Mouse (Mus musculus): ENCODE measurements at regions not wholly inside any gene's neighbourhood (a gene's known extent, or its start where the extent isn't known, plus 50 kb on each side); places are given as distances from the start of the nearest gene placed in this dataset.

DNA sequence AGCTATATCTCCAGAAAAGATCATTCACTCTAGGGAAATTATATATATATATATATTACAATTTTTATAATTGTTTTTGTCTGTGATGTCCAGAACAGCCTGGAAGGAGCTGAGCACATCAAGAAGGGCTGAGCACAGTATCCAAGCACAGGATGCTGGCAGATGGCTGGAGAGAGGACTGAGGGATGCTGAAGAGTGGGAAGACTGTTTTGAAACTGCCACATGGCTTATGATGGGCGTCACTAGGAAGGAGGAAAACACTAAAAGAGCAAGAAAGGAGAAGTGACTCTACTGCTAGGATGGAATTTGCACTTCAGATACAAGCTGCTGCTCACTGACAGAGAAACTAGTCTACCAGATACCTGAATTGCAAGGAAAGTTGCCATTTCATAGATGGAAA, 50.4 kb upstream of the Atg10 start:
- DNase-seq = no peak

GRCm38 (mm10) chr13:91274615-91275014, 50.8 kb upstream of the Atg10 start:
- peak; percentile 50 for DNase-seq

DNA sequence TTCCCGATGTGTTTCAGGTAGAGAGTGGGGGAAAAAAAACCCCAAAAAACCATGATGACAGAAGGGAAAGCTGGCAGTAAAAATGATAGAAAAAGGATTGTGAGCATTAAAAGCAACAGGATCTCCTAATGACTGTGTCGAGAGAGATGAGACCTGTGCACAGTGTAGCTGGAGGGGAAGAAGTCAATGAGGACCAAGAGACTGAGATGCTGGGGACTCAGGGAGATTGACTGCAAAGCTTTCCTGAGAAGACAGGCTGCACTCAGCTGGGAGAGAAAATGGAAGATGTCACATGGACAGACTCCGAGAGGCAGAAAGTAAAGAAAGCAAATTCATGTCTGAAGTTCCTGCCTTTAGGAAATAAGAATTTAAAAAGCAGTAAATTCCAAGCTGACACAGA, 55.7 kb upstream of the Atg10 start:
- DNase-seq = no peak

DNA sequence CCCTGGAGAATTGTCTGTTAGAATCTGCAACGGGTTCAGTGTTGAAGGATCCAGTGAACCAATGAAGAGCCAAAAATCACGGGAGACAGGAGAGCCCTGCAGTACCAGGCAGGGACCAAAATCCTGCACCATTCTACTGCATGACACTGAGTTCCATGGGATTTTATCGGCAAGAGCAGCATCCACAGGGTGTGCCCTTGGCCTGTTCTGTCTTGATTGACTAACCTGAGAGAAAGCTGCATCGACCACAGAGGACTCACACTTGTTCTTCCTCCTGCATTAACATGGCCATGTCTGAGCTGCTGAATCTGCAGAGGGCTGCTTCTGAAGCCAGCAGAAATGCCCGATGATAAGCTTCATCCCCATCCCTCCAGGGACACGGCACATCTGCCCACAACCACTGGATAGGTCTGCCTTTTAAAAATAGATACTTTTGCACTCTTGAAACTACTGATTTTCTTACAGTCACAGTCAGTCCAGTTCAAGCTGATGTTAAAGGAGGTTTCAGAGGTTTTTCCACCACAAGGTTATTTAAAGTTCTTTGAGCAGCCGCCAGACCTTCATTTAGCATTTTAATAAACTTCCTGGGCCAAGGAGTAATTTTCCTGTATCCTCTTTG, 71.9 kb upstream of the Atg10 start:
- no peak for DNase-seq

DNA sequence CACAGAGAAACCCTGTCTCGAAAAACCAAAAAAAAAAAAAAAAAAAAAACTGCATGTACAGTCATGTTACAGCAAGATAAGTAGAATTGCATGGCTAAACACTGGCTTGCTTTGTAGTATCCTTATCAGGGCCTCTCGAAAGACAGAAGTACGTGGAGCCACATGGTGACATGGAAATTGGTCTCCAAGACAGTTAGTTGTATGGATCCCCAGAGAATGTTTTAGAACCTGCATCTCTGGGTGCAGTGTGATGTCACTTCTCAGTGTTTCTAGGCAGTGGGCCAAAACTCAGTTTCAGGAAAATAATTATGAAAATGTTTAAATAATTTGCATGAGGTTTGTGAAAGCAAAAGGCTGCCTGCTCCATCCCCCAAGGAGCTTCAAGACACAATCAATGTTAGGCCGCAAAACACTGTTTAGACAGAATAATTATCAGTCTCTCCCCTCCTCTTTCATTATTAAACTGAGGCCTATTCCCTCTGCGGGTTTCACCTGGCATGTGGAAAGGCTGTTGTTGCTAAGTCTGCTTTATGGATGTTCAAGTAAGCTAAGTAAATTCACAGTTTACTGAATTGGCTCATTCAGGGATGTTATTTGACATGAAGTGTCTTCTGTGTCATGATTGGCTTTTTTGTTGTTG, 72.9 kb upstream of the Atg10 start:
- DNase-seq = no peak

GRCm38 (mm10) chr13:91301849-91302248, 78.1 kb upstream of the Atg10 start:
- no peak for DNase-seq

GRCm38 (mm10) chr13:91305697-91306405, 82.1 kb upstream of the Atg10 start:
- no peak for DNase-seq

- no peak for DNase-seq
Observed at GRCm38 (mm10) chr13:91306545-91306944, 82.8 kb upstream of the Atg10 start.

GRCm38 (mm10) chr13:91312905-91313571, 89.3 kb upstream of the Atg10 start:
- peak; percentile 10 for DNase-seq

- DNase-seq = no peak
Observed at GRCm38 (mm10) chr13:91322331-91322730, 98.6 kb upstream of the Atg10 start.

DNA sequence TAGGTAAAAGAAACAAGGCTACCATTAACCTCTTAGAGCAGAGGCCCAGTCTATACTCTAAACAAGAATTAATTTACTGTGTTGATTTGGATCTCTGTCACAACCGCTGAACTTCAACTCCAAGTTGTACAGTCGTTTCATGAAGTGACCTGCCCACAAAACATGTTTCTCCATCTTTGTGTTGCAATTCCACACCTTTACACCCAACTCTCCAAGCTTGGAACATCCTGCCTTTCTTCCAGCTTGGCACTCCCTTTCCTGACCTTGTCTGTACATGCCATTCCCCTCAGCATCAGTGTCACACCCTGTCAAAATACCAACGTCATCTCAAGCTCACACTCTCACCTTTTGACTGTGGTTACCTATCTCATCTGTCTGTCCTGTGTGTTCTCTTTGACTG, 103.1 kb upstream of the Atg10 start:
- DNase-seq = no peak

DNA sequence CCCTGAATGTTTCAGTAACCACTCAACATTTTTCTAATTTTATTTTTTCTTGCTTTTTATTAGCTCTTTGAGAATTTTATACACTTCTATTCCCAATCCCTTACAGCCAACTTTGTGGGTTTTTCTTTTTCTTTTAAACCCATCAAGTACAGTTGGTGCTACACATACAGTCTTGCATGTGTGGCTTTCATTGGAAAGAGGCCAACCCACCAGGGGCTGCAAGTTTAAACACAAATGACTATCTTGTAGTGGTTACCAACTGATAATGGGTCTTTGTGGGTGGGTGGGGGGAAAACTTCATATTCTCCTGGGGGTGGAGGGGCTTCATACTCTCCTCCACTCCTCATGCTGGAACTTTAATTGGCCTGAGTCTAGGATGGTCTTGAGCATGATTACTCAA, 110.5 kb upstream of the Atg10 start:
- no peak for DNase-seq

- DNase-seq = no peak
Observed at GRCm38 (mm10) chr13:91344139-91344538, 115.9 kb upstream of the Ssbp2 start.

DNA sequence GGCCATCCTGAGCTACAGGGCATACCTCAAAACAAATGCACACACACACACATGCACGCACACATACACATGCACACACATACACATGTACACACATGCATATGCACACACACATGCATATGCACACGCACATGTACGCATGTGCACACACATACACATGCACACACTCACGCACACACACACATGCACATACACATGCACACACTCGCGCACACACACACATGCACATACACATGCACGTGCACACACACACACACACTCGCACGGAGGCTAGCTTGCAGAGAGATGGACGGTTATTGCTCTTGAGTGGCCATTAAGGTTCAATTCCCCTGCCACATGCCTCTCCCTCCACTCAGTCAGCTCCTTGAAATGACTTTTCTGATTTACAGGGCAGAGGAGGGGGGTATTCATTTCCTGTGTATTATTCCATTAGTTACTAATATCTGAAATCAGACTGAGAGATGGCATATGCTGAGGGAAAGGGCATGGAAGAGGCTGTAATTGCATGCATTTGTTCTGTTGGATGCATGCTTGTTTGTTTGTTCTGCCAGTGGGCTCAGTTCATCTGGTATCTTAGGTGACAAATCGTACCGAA, 111.5 kb upstream of the Ssbp2 start:
- DNase-seq = no peak

DNA sequence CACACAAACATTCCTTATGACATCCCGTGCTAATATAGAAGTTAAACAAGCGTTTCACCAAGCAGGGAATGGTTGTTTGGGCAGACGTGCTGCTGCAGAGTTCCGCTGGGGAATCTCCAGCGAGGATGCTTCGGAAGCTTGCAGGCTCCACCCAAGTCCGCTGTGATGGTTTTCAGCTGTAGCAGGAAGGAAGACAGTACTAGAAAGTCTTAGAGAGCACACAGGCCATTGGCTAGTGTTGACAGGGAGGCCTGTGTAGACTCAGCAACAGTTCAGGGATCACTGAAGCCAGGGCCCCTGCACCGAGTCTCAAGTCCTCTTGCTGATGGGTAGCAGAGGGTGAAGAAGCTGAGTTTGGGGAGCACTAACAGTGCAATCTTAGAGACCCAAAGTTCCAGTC, 107.8 kb upstream of the Ssbp2 start:
- peak; percentile 47 for DNase-seq

DNA sequence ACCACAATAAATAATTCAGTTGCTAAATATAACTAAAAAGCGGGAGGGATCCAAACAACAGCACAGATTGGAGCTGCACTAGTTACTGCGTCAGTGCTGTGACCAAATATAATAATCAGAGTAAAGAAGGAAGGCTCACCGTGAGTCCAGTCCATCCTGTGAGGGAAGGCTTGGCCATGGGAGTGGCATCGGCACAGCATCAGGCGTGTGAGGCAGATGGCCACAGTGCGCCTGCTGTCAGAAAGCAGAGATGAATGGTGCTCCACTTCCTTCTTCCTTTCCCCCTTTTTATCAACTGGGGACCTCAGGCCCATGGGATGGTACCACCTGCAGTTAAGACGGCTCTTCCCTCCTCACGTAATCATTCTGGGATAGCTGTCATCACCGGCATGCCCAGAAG, 103.6 kb upstream of the Ssbp2 start:
- no peak for DNase-seq

DNA sequence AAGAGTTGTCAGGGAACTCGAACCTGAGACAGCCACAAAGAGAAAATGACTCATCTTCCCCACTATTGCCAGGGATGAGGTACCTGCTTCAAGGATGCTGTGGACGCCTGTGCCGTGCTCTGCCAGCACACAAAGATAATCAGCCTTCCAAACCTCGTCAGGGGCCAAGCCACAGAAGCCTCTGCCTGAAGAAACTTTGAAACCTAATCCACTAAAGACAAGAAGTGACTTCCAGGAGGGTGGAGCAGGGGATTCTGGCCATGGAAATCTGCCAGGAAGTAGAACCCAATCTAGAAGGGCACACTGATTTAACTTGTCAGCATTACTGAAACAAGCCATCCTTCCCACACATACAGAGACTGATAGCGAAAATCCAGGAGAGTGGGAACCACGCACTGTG, 100.0 kb upstream of the Ssbp2 start:
- DNase-seq = no peak

DNA sequence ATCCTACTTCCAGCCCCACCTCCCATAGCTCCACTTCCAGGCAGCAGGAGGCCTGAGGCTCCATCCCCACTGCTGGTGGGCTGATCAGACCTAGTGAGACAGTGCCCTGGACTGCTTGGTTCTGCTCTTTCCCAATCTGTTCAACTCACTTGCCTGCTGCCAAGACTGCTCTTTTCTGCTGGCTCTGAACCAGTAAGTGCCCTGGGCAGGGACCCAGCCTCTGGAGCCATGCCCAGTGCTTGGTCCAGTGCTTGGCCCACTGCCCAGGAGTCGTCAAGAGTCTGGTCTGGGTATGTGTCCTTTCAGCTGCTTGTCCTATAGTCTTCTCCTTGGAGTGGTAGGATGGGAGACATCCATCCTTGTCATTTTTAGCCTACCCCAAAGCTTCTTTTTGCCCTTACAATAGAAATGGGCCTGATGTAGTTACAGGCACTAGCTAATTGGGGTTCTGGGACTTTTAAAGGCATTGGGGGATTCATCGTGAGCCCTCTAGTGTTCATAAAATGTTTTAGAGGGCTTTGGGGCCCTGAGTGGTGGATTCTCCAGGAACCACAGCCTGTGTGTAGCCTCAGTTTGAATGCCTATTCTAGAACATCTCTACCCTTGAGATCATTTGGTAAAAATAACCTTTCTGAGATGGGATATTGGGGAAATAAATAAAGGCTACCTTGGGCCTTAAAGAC, 94.7 kb upstream of the Ssbp2 start:
- peak; percentile 94 for DNase-seq

DNA sequence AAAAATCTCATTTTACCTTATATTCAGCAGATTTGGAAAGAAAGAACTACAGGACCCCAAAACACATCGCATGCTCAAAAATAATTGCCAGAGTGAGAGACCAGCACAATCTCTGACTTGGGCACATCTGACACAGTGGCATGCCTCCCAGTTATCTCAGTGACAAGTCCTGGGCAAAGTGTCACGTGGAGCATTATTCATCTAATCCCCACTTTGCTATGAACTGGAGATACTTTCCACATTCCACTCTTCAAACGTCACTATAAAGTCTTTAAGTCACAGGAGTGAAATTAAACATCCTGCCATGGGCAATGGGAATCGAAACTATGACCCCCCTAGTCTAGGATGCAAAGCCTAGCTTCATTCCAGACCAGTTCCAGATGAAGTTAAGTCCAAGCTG, 93.5 kb upstream of the Ssbp2 start:
- no peak for DNase-seq

DNA sequence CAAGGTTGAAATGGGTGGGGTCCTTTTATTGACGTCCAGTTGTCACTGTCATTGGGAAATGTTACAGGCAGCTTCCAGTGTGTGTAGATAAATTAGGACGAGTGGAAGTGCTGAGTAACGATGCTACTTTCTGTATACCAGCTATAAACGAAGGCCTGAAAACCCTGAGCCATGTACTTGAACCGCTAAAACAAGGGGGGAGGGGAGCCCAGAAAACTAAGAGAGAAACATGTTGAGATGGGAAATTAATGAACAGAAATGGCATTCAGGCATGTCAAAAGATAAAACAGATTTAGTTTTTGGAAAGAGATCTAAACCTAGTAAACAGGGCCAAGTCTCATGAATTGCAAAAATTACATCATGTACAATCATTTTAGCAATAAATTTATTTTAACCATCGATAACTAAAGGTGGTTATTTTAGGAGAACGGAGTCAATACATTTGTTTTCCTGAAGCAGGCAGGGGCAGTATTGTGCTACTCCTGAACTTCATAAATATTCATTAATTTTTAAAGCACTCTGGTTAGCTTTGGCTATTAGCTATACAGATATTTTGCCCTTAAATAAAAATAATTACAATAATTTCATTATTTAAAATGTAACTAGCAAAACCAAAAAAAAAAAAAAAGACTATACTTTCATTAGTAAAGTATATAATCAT, 92.1 kb upstream of the Ssbp2 start:
- DNase-seq = no peak

GRCm38 (mm10) chr13:91368664-91369063, 91.4 kb upstream of the Ssbp2 start:
- DNase-seq = no peak

- no peak for DNase-seq
Observed at GRCm38 (mm10) chr13:91370021-91370420, 90.1 kb upstream of the Ssbp2 start.

All from lung, postnatal 14 days (tissue).